11 mouse cellular contexts compared by ENCODE assay signal in the genomic region with DNA sequence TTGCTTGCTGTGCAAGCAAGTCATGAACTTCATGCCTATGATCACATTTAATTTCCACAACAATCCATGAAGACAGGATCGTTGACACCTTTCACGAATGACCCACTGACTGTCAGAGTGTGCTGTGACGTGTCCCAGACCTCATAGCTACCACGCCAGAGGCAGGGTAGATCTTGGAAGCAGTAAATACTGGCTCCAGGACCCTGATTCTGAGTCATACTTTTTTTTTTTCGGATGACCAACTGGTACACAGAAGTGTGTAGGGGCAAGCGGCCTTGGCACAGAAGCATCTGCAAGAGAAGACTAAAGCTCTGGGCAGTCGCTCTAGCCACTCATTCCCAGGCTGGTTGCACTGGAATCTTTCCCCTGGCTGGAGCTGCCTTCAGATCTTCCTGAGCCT.
DNase-seq lines count a peak whose midpoint lies in the region; ATAC-seq and TF ChIP-seq lines count a peak whose summit lies in the region.
"Had no signal": no experiment of that assay in that cellular context is flagged by ENCODE, and none has a peak within 500 bp of the region (broad histone marks: within the 10 kb centered on the region; RNA-seq: fewer than 3 reads in every experiment).

No protein-coding gene starts in this region.

- no peak overlapping the region for H3K9ac ChIP-seq in lung, postnatal 0 days (replicated peaks; ENCODE audit: low read depth)
- no peak overlapping the region for H3K9ac ChIP-seq in liver, embryonic 12.5 days
- H3K9ac ChIP-seq: limb, embryonic 15.5 days had no signal

- no peak for TF ChIP-seq POLR2A in lung, adult 2 months (IDR thresholded peaks at IDR 0.05; ENCODE audit: borderline replicate concordance, extremely low read depth, low read depth, low read length)

- no peak for TF ChIP-seq CTCF in lung, postnatal 0 days (IDR thresholded peaks at IDR 0.05)
- TF ChIP-seq CTCF in lung, adult 2 months (IDR thresholded peaks at IDR 0.05; ENCODE audit: insufficient read depth, low read length): no peak

- no peak for TF ChIP-seq EP300 in lung, postnatal 0 days (IDR thresholded peaks at IDR 0.05)

- H3K9me3 ChIP-seq in lung, postnatal 0 days (ENCODE audit: low read length): no peaks in the 10 kb centered on the region
- no peaks in the 10 kb centered on the region for H3K9me3 ChIP-seq in liver, embryonic 12.5 days (replicated peaks)
- H3K9me3 ChIP-seq: limb, embryonic 15.5 days had no signal

- H3K27me3 ChIP-seq in lung, postnatal 0 days (replicated peaks; ENCODE audit: insufficient read depth, low read length): no peaks in the 10 kb centered on the region
- H3K27me3 ChIP-seq in liver, embryonic 12.5 days (replicated peaks): peaks cover 48% of the 10 kb centered on the region

- peaks cover 3% of the 10 kb centered on the region; the same call in 1 of the 2 replicates for H3K4me1 ChIP-seq in lung, postnatal 0 days (ENCODE audit: insufficient read depth, low read depth, low read length)
- peaks cover 4% of the 10 kb centered on the region for H3K4me1 ChIP-seq in lung, adult 2 months (ENCODE audit: control insufficient read depth, insufficient read depth, low read length)
- H3K4me1 ChIP-seq in liver, embryonic 12.5 days: no peaks in the 10 kb centered on the region

- peak; percentile 24 for ATAC-seq in lung, postnatal 0 days
- no peak for ATAC-seq in liver, embryonic 12.5 days
- no peak for ATAC-seq in cerebellum, adult (ENCODE audit: insufficient number of reproducible peaks, low FRiP score, low TSS enrichment)
- no peak for ATAC-seq in frontal cortex, adult (ENCODE audit: low TSS enrichment)

- 63% methylated on average over 7 of the region's 7 CpGs for WGBS in lung, postnatal 0 days
- WGBS in lung, adult 2 months: 69% methylated on average over 7 of the region's 7 CpGs
- WGBS in liver, embryonic 12.5 days (ENCODE audit: insufficient replicate concordance): 52% methylated on average over 7 of the region's 7 CpGs

- peak; percentile 4 for DNase-seq in gastrocnemius, postnatal 25 days
- no peak for DNase-seq in gastrocnemius, adult 18-20 months (ENCODE audit: low spot score)
- peak; percentile 51 for DNase-seq in lung, postnatal 0 days (ENCODE audit: low spot score)
- DNase-seq in lung, adult 2 months: no peak
- DNase-seq in NIH3T3 (ENCODE audit: low read depth): peak; percentile 9
- DNase-seq: cerebellum, adult 11 months; gastrocnemius, postnatal 36 days had no signal

- no peak overlapping the region for H3K27ac ChIP-seq in lung, postnatal 0 days (ENCODE audit: low read length)
- 0 out of 2 replicates have a peak overlapping the region, but pooled peaks have one; percentile 20 for H3K27ac ChIP-seq in liver, embryonic 12.5 days
- H3K27ac ChIP-seq: limb, embryonic 15.5 days had no signal

- peak overlapping the region; percentile 74 for H3K4me3 ChIP-seq in lung, postnatal 0 days (ENCODE audit: low read depth, low read length)
- H3K4me3 ChIP-seq in lung, adult 2 months (replicated peaks; ENCODE audit: extremely low read depth, low read depth, low read length): no peak overlapping the region
- H3K4me3 ChIP-seq in liver, embryonic 12.5 days: no peak overlapping the region
- H3K4me3 ChIP-seq: limb, embryonic 15.5 days had no signal

- H3K36me3 ChIP-seq in lung, postnatal 0 days (ENCODE audit: insufficient read depth, low read length): no peaks in the 10 kb centered on the region
- no peaks in the 10 kb centered on the region for H3K36me3 ChIP-seq in liver, embryonic 12.5 days
- H3K36me3 ChIP-seq: limb, embryonic 15.5 days had no signal

- H3K4me2 ChIP-seq in lung, postnatal 0 days (replicated peaks; ENCODE audit: low read depth, low read length): peak overlapping the region; percentile 85
- H3K4me2 ChIP-seq in liver, embryonic 12.5 days: peak overlapping the region; percentile 71; the same call in 1 of the 2 replicates
- H3K4me2 ChIP-seq: limb, embryonic 15.5 days had no signal

Comparison
In these comparisons a context has a peak if more than half of its experiments do, and no peak if none do; other contexts are left out.
1. DNase-seq: peak in gastrocnemius, postnatal 25 days (single experiment), lung, postnatal 0 days (single experiment) and NIH3T3 (single experiment); none in gastrocnemius, adult 18-20 months (single experiment) and lung, adult 2 months (single experiment).